9 mouse cellular contexts compared by ENCODE assay signal in genomic region chr5:136882055-136882787, GRCm38 (mm10). TPM values are rescaled to one million over a fixed set of nuclear protein-coding genes. Genes with fewer than 3 reads are reported as not detected.
DNase-seq lines count a peak whose midpoint lies in the region; ATAC-seq and TF ChIP-seq lines count a peak whose summit lies in the region.
"Had no signal": no experiment of that assay in that cellular context is flagged by ENCODE, and none has a peak within 500 bp of the region (broad histone marks: within the 10 kb centered on the region; RNA-seq: fewer than 3 reads in every experiment).

No protein-coding gene starts in this region.

- H3K9me3 ChIP-seq in heart, embryonic 12.5 days (replicated peaks) = no peaks in the 10 kb centered on the region
- no peaks in the 10 kb centered on the region for H3K9me3 ChIP-seq in heart, embryonic 15.5 days (replicated peaks)
- no peaks in the 10 kb centered on the region for H3K9me3 ChIP-seq in liver, postnatal 0 days (ENCODE audit: low read length)

- H3K27ac ChIP-seq in heart, embryonic 12.5 days (ENCODE audit: poor library complexity, severe bottlenecking) = no peak overlapping the region
- H3K27ac ChIP-seq in heart, embryonic 15.5 days = no peak overlapping the region
- no peak overlapping the region for H3K27ac ChIP-seq in liver, postnatal 0 days (ENCODE audit: low read depth)

- peak overlapping the region; percentile 52 for H3K4me3 ChIP-seq in heart, embryonic 12.5 days
- peak overlapping the region; percentile 56 for H3K4me3 ChIP-seq in heart, embryonic 15.5 days
- H3K4me3 ChIP-seq in liver, postnatal 0 days (ENCODE audit: low read depth, low read length) = 0 out of 2 replicates have a peak overlapping the region, but pooled peaks have one; percentile 2

- DNase-seq in heart, adult 11 months = no peak
- DNase-seq in brain, embryonic 14.5 days (ENCODE audit: low read depth) = peak; percentile 19
- no peak for DNase-seq in liver, postnatal 0 days
- DNase-seq in layer of hippocampus, adult 9-10 months (ENCODE audit: low spot score) = no peak
- no peak for DNase-seq in layer of hippocampus, postnatal 36 days
- DNase-seq in gastrocnemius, adult 8-10 months (ENCODE audit: low spot score in 2 of 2) = no peak

- peak overlapping the region; percentile 63 for H3K9ac ChIP-seq in heart, embryonic 12.5 days
- peak overlapping the region; percentile 56 for H3K9ac ChIP-seq in heart, embryonic 15.5 days
- no peak overlapping the region for H3K9ac ChIP-seq in liver, postnatal 0 days (replicated peaks)

- no peak for TF ChIP-seq POLR2A in brain, embryonic 14.5 days (IDR thresholded peaks at IDR 0.05; ENCODE audit: borderline replicate concordance, extremely low read depth, insufficient read depth, insufficient read length, poor library complexity, severe bottlenecking)

- H3K4me1 ChIP-seq in heart, embryonic 12.5 days (replicated peaks) = peaks cover 16% of the 10 kb centered on the region
- peaks cover 22% of the 10 kb centered on the region for H3K4me1 ChIP-seq in heart, embryonic 15.5 days (replicated peaks)
- 0 out of 2 replicates have a peak, but pooled peaks cover 2% of the 10 kb centered on the region for H3K4me1 ChIP-seq in liver, postnatal 0 days (ENCODE audit: insufficient read depth)

- no peak for TF ChIP-seq EP300 in liver, postnatal 0 days (IDR thresholded peaks at IDR 0.05; ENCODE audit: low read depth)

- no peak for TF ChIP-seq CTCF in brain, embryonic 14.5 days (IDR thresholded peaks at IDR 0.05; ENCODE audit: borderline replicate concordance, extremely low read depth, insufficient read depth, insufficient read length)
- TF ChIP-seq CTCF in liver, postnatal 0 days (IDR thresholded peaks at IDR 0.05; ENCODE audit: low read depth) = no peak

- 2% methylated on average over 47 of the region's 47 CpGs for WGBS in heart, embryonic 12.5 days
- 1% methylated on average over 47 of the region's 47 CpGs for WGBS in heart, embryonic 15.5 days
- WGBS in liver, postnatal 0 days (ENCODE audit: insufficient replicate concordance) = 4% methylated on average over 47 of the region's 47 CpGs

- H3K27me3 ChIP-seq in heart, embryonic 12.5 days (replicated peaks) = peaks cover 40% of the 10 kb centered on the region
- peaks cover 54% of the 10 kb centered on the region for H3K27me3 ChIP-seq in heart, embryonic 15.5 days
- peaks cover 37% of the 10 kb centered on the region for H3K27me3 ChIP-seq in liver, postnatal 0 days (ENCODE audit: insufficient read depth, low read length)

- ATAC-seq in heart, embryonic 12.5 days (ENCODE audit: insufficient number of reproducible peaks, low FRiP score) = peak; percentile 5; the same call in 1 of the 2 replicates
- ATAC-seq in heart, embryonic 15.5 days (replicated peaks; ENCODE audit: insufficient number of reproducible peaks, insufficient read depth, low FRiP score, low read depth) = peak; percentile 24; the same call in 1 of the 2 replicates
- no peak for ATAC-seq in liver, postnatal 0 days

- H3K4me2 ChIP-seq in heart, embryonic 12.5 days = peak overlapping the region; percentile 69
- H3K4me2 ChIP-seq in heart, embryonic 15.5 days = peak overlapping the region; percentile 81
- no peak overlapping the region for H3K4me2 ChIP-seq in liver, postnatal 0 days (ENCODE audit: low read depth, low read length)

- H3K36me3 ChIP-seq in heart, embryonic 12.5 days = no peaks in the 10 kb centered on the region
- H3K36me3 ChIP-seq in heart, embryonic 15.5 days = no peaks in the 10 kb centered on the region
- no peaks in the 10 kb centered on the region for H3K36me3 ChIP-seq in liver, postnatal 0 days (replicated peaks; ENCODE audit: insufficient read depth, low read length)
- H3K36me3 ChIP-seq: G1E had no signal

RNA-seq across cellular contexts. Expression of gene Col26a1, which starts 0.8 kb away (rescaled TPM):
- polyA plus RNA-seq in heart, embryonic 12.5 days (2016; fragmentation: Nextera tagmentation; extraction: Ambion mirVana) = 21.4 and 21.6 TPM in 2 replicates
- polyA plus RNA-seq in brain, embryonic 14.5 days (2012; rRNA removed) = 38.2 and 52.4 TPM in 2 replicates
- 13.9 and 19.7 TPM in 2 replicates for polyA plus RNA-seq in heart, embryonic 15.5 days (2015; fragmentation: Nextera tagmentation; extraction: Ambion mirVana)
- polyA plus RNA-seq in liver, postnatal 0 days (2015; fragmentation: Nextera tagmentation; extraction: Ambion mirVana) = 0.12 TPM in 1 of 2 replicates, not detected in the other
- total RNA-seq in layer of hippocampus, postnatal 36 days (2021) = 1 to 10 TPM; 3.7 to 3.9 TPM
- total RNA-seq in gastrocnemius, adult 8-10 months (2022) = 1 to 10 TPM in 1 of 4 experiments, under 1 TPM in 3; 0.19 to 1.0 (median 0.28) TPM
- polyA plus RNA-seq: G1E had no signal

RNA-seq across cellular contexts. Expression of gene Ift22, which starts 25.7 kb away (rescaled TPM):
- polyA plus RNA-seq in heart, embryonic 12.5 days (2016; fragmentation: Nextera tagmentation; extraction: Ambion mirVana) = 36.9 and 40.9 TPM in 2 replicates
- polyA plus RNA-seq in brain, embryonic 14.5 days (2012; rRNA removed) = 56.2 and 58.2 TPM in 2 replicates
- 34.3 and 40.6 TPM in 2 replicates for polyA plus RNA-seq in heart, embryonic 15.5 days (2015; fragmentation: Nextera tagmentation; extraction: Ambion mirVana)
- polyA plus RNA-seq in liver, postnatal 0 days (2015; fragmentation: Nextera tagmentation; extraction: Ambion mirVana) = 9.8 and 11.5 TPM in 2 replicates
- total RNA-seq in layer of hippocampus, postnatal 36 days (2021) = 10 to 100 TPM; 87.2 to 94.7 TPM
- 1 to 10 TPM; 4.7 to 6.6 (median 5.5) TPM for total RNA-seq in gastrocnemius, adult 8-10 months (2022)

Comparison
In these comparisons a context has a peak if more than half of its experiments do, and no peak if none do; other contexts are left out.
1. H3K4me3 ChIP-seq: peak in every context shown above with its lines; median percentile 56 in heart, embryonic 15.5 days; 52 in heart, embryonic 12.5 days; 2 in liver, postnatal 0 days.
2. RNA of gene Col26a1, which starts 0.8 kb away (polyA plus RNA-seq): 38.2 to 52.4 TPM in brain, embryonic 14.5 days, 21.4 to 21.6 TPM in heart, embryonic 12.5 days and 13.9 to 19.7 TPM in heart, embryonic 15.5 days; 0.12 TPM in liver, postnatal 0 days; every median in the first group is over 10 times any median in the second.